Mouse (Mus musculus): ENCODE measurements at regions not wholly inside any gene's neighbourhood (a gene's known extent, or its start where the extent isn't known, plus 50 kb on each side); places are given as distances from the start of the nearest gene placed in this dataset.

- Histone ChIP-seq H3K27me3 (ENCODE audit: control insufficient read depth, insufficient read depth, low read length) (no peaks in the 10 kb centered on the region), H3K4me2 (ENCODE audit: low read length) (no peak overlapping the region), H3K4me3 (ENCODE audit: control insufficient read depth in 1 of 2, insufficient read depth in 1 of 2, low read depth in 1 of 2, low read length in 2 of 2) (no peak overlapping the region), H3K9ac (ENCODE audit: low read length) (no peak overlapping the region), H3K9me3 (ENCODE audit: control insufficient read depth, low read length) (no peaks in the 10 kb centered on the region), H3K36me3 (ENCODE audit: control insufficient read depth, insufficient read depth, low read length) (no peaks in the 10 kb centered on the region), H3K4me1 (ENCODE audit: control insufficient read depth in 2 of 2, insufficient read depth in 2 of 2, low read length in 2 of 2) (peaks cover 4 to 6% of the 10 kb centered on the region in 2 experiments), H3K27ac (replicated peaks in 1 of 2; ENCODE audit: control insufficient read depth in 1 of 2, insufficient read depth in 1 of 2, low read depth in 2 of 2, low read length in 2 of 2) (no peak overlapping the region)
- no peak for ATAC-seq (ENCODE audit: insufficient number of reproducible peaks, insufficient read depth, low FRiP score, low read depth)
Observed at GRCm38 (mm10) chr3:37943661-37944060, 219.4 kb upstream of the Gm5148 start.

GRCm38 (mm10) chr3:37940016-37940415 is 215.7 kb upstream of the Gm5148 start:
- no peak overlapping the region for H3K27ac ChIP-seq (replicated peaks in 1 of 2; ENCODE audit: control insufficient read depth in 1 of 2, insufficient read depth in 1 of 2, low read depth in 2 of 2, low read length in 2 of 2)
- H3K36me3 ChIP-seq (ENCODE audit: control insufficient read depth, insufficient read depth, low read length) = no peaks in the 10 kb centered on the region
- no peak overlapping the region for H3K4me3 ChIP-seq (ENCODE audit: control insufficient read depth in 1 of 2, insufficient read depth in 1 of 2, low read depth in 1 of 2, low read length in 2 of 2)
- no peaks in the 10 kb centered on the region for H3K27me3 ChIP-seq (ENCODE audit: control insufficient read depth, insufficient read depth, low read length)
- H3K9me3 ChIP-seq (ENCODE audit: control insufficient read depth, low read length) = no peaks in the 10 kb centered on the region
- 86% methylated on average over 3 of the region's 3 CpGs for WGBS
- H3K9ac ChIP-seq (ENCODE audit: low read length) = no peak overlapping the region
- no peak for ATAC-seq (ENCODE audit: insufficient number of reproducible peaks, insufficient read depth, low FRiP score, low read depth)
- H3K4me1 ChIP-seq (ENCODE audit: control insufficient read depth in 2 of 2, insufficient read depth in 2 of 2, low read length in 2 of 2) = peaks cover 19 to 39% of the 10 kb centered on the region in 2 experiments
- H3K4me2 ChIP-seq (ENCODE audit: low read length) = no peak overlapping the region

- Histone ChIP-seq H3K27me3 (ENCODE audit: control insufficient read depth, insufficient read depth, low read length) (no peaks in the 10 kb centered on the region), H3K36me3 (ENCODE audit: control insufficient read depth, insufficient read depth, low read length) (no peaks in the 10 kb centered on the region), H3K9ac (ENCODE audit: low read length) (no peak overlapping the region), H3K9me3 (ENCODE audit: control insufficient read depth, low read length) (no peaks in the 10 kb centered on the region), H3K4me1 (ENCODE audit: control insufficient read depth in 2 of 2, insufficient read depth in 2 of 2, low read length in 2 of 2) (peaks cover 19 to 43% of the 10 kb centered on the region in 2 experiments), H3K4me2 (ENCODE audit: low read length) (no peak overlapping the region), H3K27ac (replicated peaks in 1 of 2; ENCODE audit: control insufficient read depth in 1 of 2, insufficient read depth in 1 of 2, low read depth in 2 of 2, low read length in 2 of 2) (peak overlapping the region in 1 of 2 experiments; percentile 72; a peak in 2 of 4 replicates), H3K4me3 (ENCODE audit: control insufficient read depth in 1 of 2, insufficient read depth in 1 of 2, low read depth in 1 of 2, low read length in 2 of 2) (no peak overlapping the region)
- ATAC-seq (ENCODE audit: insufficient number of reproducible peaks, insufficient read depth, low FRiP score, low read depth) = no peak
- 96% methylated on average over 11 of the region's 11 CpGs for WGBS
Observed at GRCm38 (mm10) chr3:37938870-37939269, 214.6 kb upstream of the Gm5148 start.

- Histone ChIP-seq H3K27me3 (ENCODE audit: control insufficient read depth, insufficient read depth, low read length) (no peaks in the 10 kb centered on the region), H3K4me2 (ENCODE audit: low read length) (0 out of 2 replicates have a peak overlapping the region, but pooled peaks have one; percentile 3), H3K9ac (ENCODE audit: low read length) (no peak overlapping the region), H3K9me3 (ENCODE audit: control insufficient read depth, low read length) (no peaks in the 10 kb centered on the region), H3K4me1 (ENCODE audit: control insufficient read depth in 2 of 2, insufficient read depth in 2 of 2, low read length in 2 of 2) (peaks cover 19 to 43% of the 10 kb centered on the region in 2 experiments), H3K36me3 (ENCODE audit: control insufficient read depth, insufficient read depth, low read length) (no peaks in the 10 kb centered on the region), H3K4me3 (ENCODE audit: control insufficient read depth in 1 of 2, insufficient read depth in 1 of 2, low read depth in 1 of 2, low read length in 2 of 2) (no peak overlapping the region), H3K27ac (replicated peaks in 1 of 2; ENCODE audit: control insufficient read depth in 1 of 2, insufficient read depth in 1 of 2, low read depth in 2 of 2, low read length in 2 of 2) (peak overlapping the region; percentile 43 to 72; a peak in 3 of 4 replicates)
- WGBS = 2% methylated on average over 3 of the region's 3 CpGs
- no peak for ATAC-seq (ENCODE audit: insufficient number of reproducible peaks, insufficient read depth, low FRiP score, low read depth)
Observed at GRCm38 (mm10) chr3:37938284-37938596, 213.9 kb upstream of the Gm5148 start.

GRCm38 (mm10) chr3:37937381-37938283 is 213.3 kb upstream of the Gm5148 start:
- H3K4me3 ChIP-seq (ENCODE audit: control insufficient read depth in 1 of 2, insufficient read depth in 1 of 2, low read depth in 1 of 2, low read length in 2 of 2) = no peak overlapping the region
- no peak for ATAC-seq (ENCODE audit: insufficient number of reproducible peaks, insufficient read depth, low FRiP score, low read depth)
- H3K9ac ChIP-seq (ENCODE audit: low read length) = no peak overlapping the region
- no peaks in the 10 kb centered on the region for H3K9me3 ChIP-seq (ENCODE audit: control insufficient read depth, low read length)
- no peaks in the 10 kb centered on the region for H3K36me3 ChIP-seq (ENCODE audit: control insufficient read depth, insufficient read depth, low read length)
- no peak overlapping the region for H3K4me2 ChIP-seq (ENCODE audit: low read length)
- 51% methylated on average over 11 of the region's 11 CpGs for WGBS
- H3K27me3 ChIP-seq (ENCODE audit: control insufficient read depth, insufficient read depth, low read length) = no peaks in the 10 kb centered on the region
- peak overlapping the region; percentile 43 to 72; a peak in 3 of 4 replicates for H3K27ac ChIP-seq (replicated peaks in 1 of 2; ENCODE audit: control insufficient read depth in 1 of 2, insufficient read depth in 1 of 2, low read depth in 2 of 2, low read length in 2 of 2)
- H3K4me1 ChIP-seq (ENCODE audit: control insufficient read depth in 2 of 2, insufficient read depth in 2 of 2, low read length in 2 of 2) = peaks cover 19 to 43% of the 10 kb centered on the region in 2 experiments

GRCm38 (mm10) chr3:37936251-37936931 is 212.1 kb upstream of the Gm5148 start:
- 83% methylated on average over 12 of the region's 12 CpGs for WGBS
- Histone ChIP-seq H3K9ac (ENCODE audit: low read length) (no peak overlapping the region), H3K4me1 (ENCODE audit: control insufficient read depth in 2 of 2, insufficient read depth in 2 of 2, low read length in 2 of 2) (peaks cover 19 to 43% of the 10 kb centered on the region in 2 experiments), H3K4me2 (ENCODE audit: low read length) (no peak overlapping the region), H3K27me3 (ENCODE audit: control insufficient read depth, insufficient read depth, low read length) (no peaks in the 10 kb centered on the region), H3K36me3 (ENCODE audit: control insufficient read depth, insufficient read depth, low read length) (no peaks in the 10 kb centered on the region), H3K9me3 (ENCODE audit: control insufficient read depth, low read length) (no peaks in the 10 kb centered on the region), H3K27ac (replicated peaks in 1 of 2; ENCODE audit: control insufficient read depth in 1 of 2, insufficient read depth in 1 of 2, low read depth in 2 of 2, low read length in 2 of 2) (no peak overlapping the region), H3K4me3 (ENCODE audit: control insufficient read depth in 1 of 2, insufficient read depth in 1 of 2, low read depth in 1 of 2, low read length in 2 of 2) (no peak overlapping the region)
- ATAC-seq (ENCODE audit: insufficient number of reproducible peaks, insufficient read depth, low FRiP score, low read depth) = no peak

- Histone ChIP-seq H3K36me3 (ENCODE audit: control insufficient read depth, insufficient read depth, low read length) (no peaks in the 10 kb centered on the region), H3K9ac (ENCODE audit: low read length) (no peak overlapping the region), H3K27ac (replicated peaks in 1 of 2; ENCODE audit: control insufficient read depth in 1 of 2, insufficient read depth in 1 of 2, low read depth in 2 of 2, low read length in 2 of 2) (peak overlapping the region; percentile 24 to 49; a peak in 1 of 4 replicates), H3K27me3 (ENCODE audit: control insufficient read depth, insufficient read depth, low read length) (no peaks in the 10 kb centered on the region), H3K4me2 (ENCODE audit: low read length) (no peak overlapping the region), H3K4me1 (ENCODE audit: control insufficient read depth in 2 of 2, insufficient read depth in 2 of 2, low read length in 2 of 2) (peaks cover 19 to 43% of the 10 kb centered on the region in 2 experiments), H3K9me3 (ENCODE audit: control insufficient read depth, low read length) (no peaks in the 10 kb centered on the region), H3K4me3 (ENCODE audit: control insufficient read depth in 1 of 2, insufficient read depth in 1 of 2, low read depth in 1 of 2, low read length in 2 of 2) (no peak overlapping the region)
- 30% methylated on average over 10 of the region's 10 CpGs for WGBS
- ATAC-seq (ENCODE audit: insufficient number of reproducible peaks, insufficient read depth, low FRiP score, low read depth) = 0 out of 2 replicates have a peak, but pooled peaks have one; percentile 47
Observed at GRCm38 (mm10) chr3:37934905-37935708, 210.8 kb upstream of the Gm5148 start.

Measured in heart, embryonic 14.5 days (tissue).